Mouse (Mus musculus): ENCODE data around the gene Phf1. TPM values are rescaled to one million over a fixed set of nuclear protein-coding genes. Genes with fewer than 3 reads are reported as not detected.

Phf1 gene
- polyA plus RNA-seq, 1 experiment from 2014 or later, result 7.5 TPM

DNA sequence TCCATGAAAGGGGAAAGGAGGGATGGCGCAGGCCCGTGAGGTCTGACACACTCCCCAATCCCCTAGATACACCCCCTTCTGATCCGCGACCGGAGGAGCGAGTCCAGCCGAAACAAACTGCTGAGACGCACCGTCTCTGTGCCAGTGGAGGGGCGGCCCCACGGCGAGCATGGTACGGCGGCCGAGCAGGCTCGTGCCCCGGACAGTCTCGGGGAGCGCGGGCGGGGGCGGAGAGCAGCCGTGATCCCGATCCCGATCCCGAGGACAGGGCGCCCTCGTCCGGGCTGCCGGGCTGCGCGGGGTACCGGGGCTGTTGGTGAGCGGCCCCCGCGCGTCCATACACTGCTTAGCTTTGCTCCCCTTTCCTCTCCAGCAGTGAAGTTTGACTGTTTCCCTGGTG, 13.7 kb downstream of the Phf1 start:
- H3K4me2 ChIP-seq, result peak overlapping the region; percentile 86
- no peaks in the 10 kb centered on the region for H3K9me3 ChIP-seq (ENCODE audit: low read depth, low read length)
- ATAC-seq (ENCODE audit: insufficient read depth), result peak; percentile 23
- no peaks in the 10 kb centered on the region for H3K36me3 ChIP-seq (ENCODE audit: insufficient read depth)
- peaks cover 28% of the 10 kb centered on the region for H3K4me1 ChIP-seq (ENCODE audit: insufficient read depth)
- H3K9ac ChIP-seq, result peak overlapping the region; percentile 65
- H3K27me3 ChIP-seq (ENCODE audit: insufficient read depth, low read length), result no peaks in the 10 kb centered on the region
- peak overlapping the region; percentile 46 for H3K4me3 ChIP-seq (ENCODE audit: low read depth, low read length)
- 2% methylated on average over 37 of the region's 37 CpGs for WGBS
- no peak for TF ChIP-seq CTCF (IDR thresholded peaks at IDR 0.05; ENCODE audit: low read depth)
- H3K27ac ChIP-seq (ENCODE audit: low read depth), result peak overlapping the region; percentile 80
- peak; percentile 69 for DNase-seq

GRCm38 (mm10) chr17:26947231-26948100, 14.6 kb downstream of the Phf1 start:
- Histone ChIP-seq H3K27ac (ENCODE audit: low read depth) (peak overlapping the region; percentile 80; the same call in 1 of the 2 replicates), H3K27me3 (ENCODE audit: insufficient read depth, low read length) (no peaks in the 10 kb centered on the region), H3K4me2 (peak overlapping the region; percentile 86), H3K36me3 (ENCODE audit: insufficient read depth) (no peaks in the 10 kb centered on the region), H3K9ac (peak overlapping the region; percentile 65; the same call in 1 of the 2 replicates), H3K4me3 (ENCODE audit: low read depth, low read length) (no peak overlapping the region), H3K9me3 (ENCODE audit: low read depth, low read length) (no peaks in the 10 kb centered on the region), H3K4me1 (ENCODE audit: insufficient read depth) (peaks cover 36% of the 10 kb centered on the region)
- TF ChIP-seq CTCF (IDR thresholded peaks at IDR 0.05; ENCODE audit: low read depth), result no peak
- WGBS, result 53% methylated on average over 12 of the region's 12 CpGs
- no peak for ATAC-seq (ENCODE audit: insufficient read depth)
- DNase-seq, result no peak

DNA sequence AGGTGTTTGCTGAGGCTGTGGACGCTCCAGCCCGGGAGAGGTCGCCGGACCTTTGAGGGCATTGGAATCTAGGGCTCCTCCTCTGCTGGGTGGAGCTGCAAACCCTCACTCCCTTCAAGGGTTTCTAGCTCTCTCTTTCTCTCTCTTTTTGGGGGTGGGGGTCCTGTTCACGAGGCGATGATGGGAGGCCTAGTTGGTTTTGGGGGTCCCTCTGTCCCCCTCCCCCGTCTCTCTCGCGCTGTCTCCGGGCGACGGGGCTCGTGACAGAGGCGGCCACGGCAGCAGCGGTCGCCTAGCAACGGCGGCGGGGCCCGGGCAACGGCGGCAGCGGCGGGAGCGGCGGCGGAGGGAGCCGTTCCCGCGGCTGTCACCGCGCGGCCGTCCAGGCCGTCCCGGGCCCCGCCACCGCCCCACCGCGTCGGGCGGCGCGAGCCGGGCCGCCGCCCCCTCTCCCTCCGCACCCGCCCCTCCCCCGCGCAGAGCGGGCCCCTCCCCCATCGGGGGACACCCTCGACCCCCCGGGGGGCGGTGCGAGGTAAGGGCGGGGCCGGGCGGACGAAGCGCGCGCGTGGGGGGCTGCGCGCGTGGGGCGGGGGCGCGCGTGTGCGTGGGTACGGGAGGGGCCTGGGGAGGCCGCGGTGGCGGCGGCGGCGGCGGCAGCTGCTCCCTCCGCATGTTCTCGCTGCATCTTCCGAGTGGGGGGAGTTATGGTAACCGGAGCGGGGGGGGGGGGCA, 15.6 kb downstream of the Phf1 start:
- H3K4me1 ChIP-seq (ENCODE audit: insufficient read depth), result peaks cover 44% of the 10 kb centered on the region
- DNase-seq (peak; percentile 54), ATAC-seq (ENCODE audit: insufficient read depth) (no peak)
- no peaks in the 10 kb centered on the region for H3K27me3 ChIP-seq (ENCODE audit: insufficient read depth, low read length)
- H3K27ac ChIP-seq (ENCODE audit: low read depth), result peak overlapping the region; percentile 58; the same call in 1 of the 2 replicates
- TF ChIP-seq CTCF (IDR thresholded peaks at IDR 0.05; ENCODE audit: low read depth), result no peak
- no peaks in the 10 kb centered on the region for H3K9me3 ChIP-seq (ENCODE audit: low read depth, low read length)
- no peaks in the 10 kb centered on the region for H3K36me3 ChIP-seq (ENCODE audit: insufficient read depth)
- H3K4me3 ChIP-seq (ENCODE audit: low read depth, low read length), result peak overlapping the region; percentile 64
- H3K9ac ChIP-seq, result peak overlapping the region; percentile 77
- WGBS, result under 1% methylated on average over 52 of the region's 87 CpGs
- peak overlapping the region; percentile 96 for H3K4me2 ChIP-seq

DNA sequence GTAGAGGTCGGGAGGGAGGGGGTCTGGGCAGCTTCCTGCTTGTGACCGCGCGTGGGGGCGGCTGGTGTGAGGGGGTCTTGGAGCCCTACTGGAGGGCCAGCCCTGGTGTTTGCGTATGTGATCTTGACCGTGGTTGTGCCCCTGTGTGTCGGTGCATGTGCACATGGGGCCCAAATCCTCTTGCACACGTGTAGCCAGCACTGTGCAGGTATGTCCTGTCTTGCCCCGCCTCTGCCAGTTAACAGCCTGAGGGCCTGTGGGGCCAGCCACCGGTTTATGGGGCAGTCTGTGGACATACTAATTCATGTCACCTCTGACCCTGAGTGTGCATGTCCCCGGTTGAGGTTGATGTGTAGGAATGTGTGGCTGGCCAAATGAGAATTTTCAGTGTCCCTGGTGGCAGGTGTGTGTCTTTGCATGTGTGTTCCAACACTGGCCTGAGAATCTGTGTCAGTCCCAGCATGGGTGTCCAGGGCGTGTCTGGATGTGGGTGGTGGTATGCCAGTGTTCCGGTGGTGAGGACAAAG, 16.3 kb downstream of the Phf1 start:
- WGBS, result 11% methylated on average over 12 of the region's 14 CpGs
- H3K36me3 ChIP-seq (ENCODE audit: insufficient read depth), result no peaks in the 10 kb centered on the region
- peak overlapping the region; percentile 64 for H3K4me3 ChIP-seq (ENCODE audit: low read depth, low read length)
- no peaks in the 10 kb centered on the region for H3K27me3 ChIP-seq (ENCODE audit: insufficient read depth, low read length)
- DNase-seq (peak; percentile 45), ATAC-seq (ENCODE audit: insufficient read depth) (no peak)
- H3K4me2 ChIP-seq, result peak overlapping the region; percentile 96
- H3K4me1 ChIP-seq (ENCODE audit: insufficient read depth), result peaks cover 47% of the 10 kb centered on the region
- peak overlapping the region; percentile 60; the same call in 1 of the 2 replicates for H3K27ac ChIP-seq (ENCODE audit: low read depth)
- no peaks in the 10 kb centered on the region for H3K9me3 ChIP-seq (ENCODE audit: low read depth, low read length)
- TF ChIP-seq CTCF (IDR thresholded peaks at IDR 0.05; ENCODE audit: low read depth), result peak; percentile 52
- H3K9ac ChIP-seq, result peak overlapping the region; percentile 77

- TF ChIP-seq CTCF (IDR thresholded peaks at IDR 0.05; ENCODE audit: low read depth), result no peak
- Histone ChIP-seq H3K4me1 (ENCODE audit: insufficient read depth) (peaks cover 47% of the 10 kb centered on the region), H3K27ac (ENCODE audit: low read depth) (peak overlapping the region; percentile 36; the same call in 1 of the 2 replicates), H3K36me3 (ENCODE audit: insufficient read depth) (peaks cover 5% of the 10 kb centered on the region; the same call in 1 of the 2 replicates), H3K9ac (no peak overlapping the region; the same call in 1 of the 2 replicates), H3K4me3 (ENCODE audit: low read depth, low read length) (no peak overlapping the region), H3K27me3 (ENCODE audit: insufficient read depth, low read length) (no peaks in the 10 kb centered on the region), H3K9me3 (ENCODE audit: low read depth, low read length) (no peaks in the 10 kb centered on the region), H3K4me2 (peak overlapping the region; percentile 96)
- no peak for DNase-seq
- no peak for ATAC-seq (ENCODE audit: insufficient read depth)
- 46% methylated on average over 5 of the region's 5 CpGs for WGBS
Measured at GRCm38 (mm10) chr17:26949866-26950265, 17.0 kb downstream of the Phf1 start.

DNA sequence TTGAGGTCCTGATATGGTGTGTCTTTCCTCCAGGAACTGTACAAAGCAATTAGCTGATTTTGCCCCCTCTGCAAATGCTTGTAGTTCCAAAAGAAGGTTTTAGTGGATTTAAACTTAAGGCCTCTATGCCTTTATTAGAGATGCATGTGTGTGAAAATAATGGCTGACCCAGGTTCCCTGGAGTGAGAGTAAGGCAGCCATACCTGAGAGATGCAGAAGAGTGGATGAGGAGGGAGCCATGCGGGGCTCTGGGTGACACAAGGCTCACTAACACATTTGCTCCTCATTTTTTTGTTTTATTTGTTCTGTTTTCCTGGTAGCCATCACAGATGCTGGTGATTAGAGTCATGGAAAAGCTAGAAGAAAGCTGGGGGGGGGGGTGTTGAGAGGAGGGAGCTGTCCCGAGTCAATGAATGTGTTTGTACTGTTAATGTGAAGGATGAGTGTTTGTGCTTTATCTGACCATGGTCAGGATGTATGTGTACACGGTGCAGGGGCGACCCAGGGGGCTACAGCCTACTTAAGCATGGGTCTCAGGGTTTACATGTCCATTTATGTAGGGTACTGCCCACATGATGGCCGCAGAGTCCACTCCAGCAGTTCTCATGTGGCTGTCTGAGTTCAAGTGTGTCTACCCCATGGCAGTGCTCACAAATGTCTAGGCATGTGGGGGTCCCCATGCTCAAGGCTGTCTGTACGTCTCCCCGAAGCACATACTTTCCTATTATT, 17.9 kb downstream of the Phf1 start:
- Histone ChIP-seq H3K4me3 (ENCODE audit: low read depth, low read length) (peak overlapping the region; percentile 38), H3K4me1 (ENCODE audit: insufficient read depth) (peaks cover 44% of the 10 kb centered on the region), H3K9ac (peak overlapping the region; percentile 37), H3K27ac (ENCODE audit: low read depth) (peak overlapping the region; percentile 65; the same call in 1 of the 2 replicates), H3K27me3 (ENCODE audit: insufficient read depth, low read length) (no peaks in the 10 kb centered on the region), H3K4me2 (peak overlapping the region; percentile 77), H3K36me3 (ENCODE audit: insufficient read depth) (peaks cover 13% of the 10 kb centered on the region; the same call in 1 of the 2 replicates), H3K9me3 (ENCODE audit: low read depth, low read length) (no peaks in the 10 kb centered on the region)
- ATAC-seq (ENCODE audit: insufficient read depth) (no peak), DNase-seq (no peak)
- WGBS, result 19% methylated on average over 7 of the region's 7 CpGs
- no peak for TF ChIP-seq CTCF (IDR thresholded peaks at IDR 0.05; ENCODE audit: low read depth)
